Mouse (Mus musculus): ENCODE data around the gene Catsperd. TPM values are rescaled to one million over a fixed set of nuclear protein-coding genes. Genes with fewer than 3 reads are reported as not detected.

Catsperd gene
- polyA plus RNA-seq, 1 experiment: not detected

DNA sequence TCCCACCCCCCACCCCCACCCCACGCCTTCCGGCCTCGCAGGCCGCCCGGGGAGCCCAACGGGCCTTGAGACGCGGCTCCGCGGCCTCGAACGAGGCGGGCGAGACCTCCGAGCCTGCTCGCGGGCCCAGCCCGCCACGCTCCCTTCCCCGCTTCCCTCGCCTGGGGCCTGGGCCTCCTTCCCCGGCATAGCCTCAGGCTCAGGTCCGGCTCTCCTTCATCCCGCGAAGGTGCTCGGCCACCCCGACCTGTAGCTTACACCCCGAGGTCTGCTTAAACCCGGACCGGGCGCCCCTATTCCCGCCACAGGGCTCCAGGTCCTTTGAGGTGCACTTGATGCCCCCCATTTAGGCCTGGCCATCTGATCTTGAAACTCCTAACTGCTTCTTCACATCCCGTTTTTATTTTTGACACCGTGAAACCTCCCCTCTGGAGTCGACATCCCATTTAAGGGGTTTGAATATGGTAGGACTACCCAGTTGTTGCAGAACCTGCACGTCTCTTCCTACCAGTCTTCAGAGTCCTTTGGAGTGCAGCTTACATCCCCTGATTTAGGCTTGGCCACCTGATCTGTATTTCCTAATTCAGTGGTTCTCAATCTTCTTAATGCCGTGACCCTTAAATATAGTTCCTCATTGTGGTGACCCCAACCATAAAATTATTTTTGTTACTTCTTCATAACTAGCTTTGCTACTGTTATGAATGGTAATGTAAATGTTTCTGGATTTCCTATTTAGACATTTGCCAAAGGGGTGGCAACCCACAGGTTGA is 45.9 kb downstream of the Catsperd start:
- no peak for TF ChIP-seq CTCF (IDR thresholded peaks at IDR 0.05; ENCODE audit: low read depth, low read length)
- TF ChIP-seq POLR2A (IDR thresholded peaks at IDR 0.05; ENCODE audit: borderline replicate concordance, low read depth, low read length): no peak
- H3K4me1 ChIP-seq (ENCODE audit: control insufficient read depth, insufficient read depth, low read length): peaks cover 7% of the 10 kb centered on the region

DNA sequence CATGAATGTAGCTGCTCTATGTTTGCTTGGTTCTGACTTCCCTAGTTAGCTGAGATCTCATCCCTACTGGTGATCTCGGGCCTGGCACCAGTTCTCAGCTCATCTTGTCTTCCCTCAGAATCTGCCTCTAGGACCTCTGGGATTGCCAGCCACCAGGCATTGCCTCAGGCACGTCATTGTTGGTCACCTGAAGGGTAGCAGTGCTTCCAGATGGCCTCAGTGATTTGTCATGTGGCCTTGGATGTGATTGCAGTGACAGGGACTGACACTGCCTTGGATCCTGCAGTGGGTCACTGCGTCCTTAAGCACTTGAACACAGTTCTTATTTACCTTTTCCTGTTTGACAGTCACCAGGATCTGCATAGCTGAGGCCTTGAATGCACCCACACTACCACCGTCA is 53.8 kb downstream of the Catsperd start:
- peaks cover 9% of the 10 kb centered on the region for H3K4me1 ChIP-seq (ENCODE audit: control insufficient read depth, insufficient read depth, low read length)
- no peak for TF ChIP-seq CTCF (IDR thresholded peaks at IDR 0.05; ENCODE audit: low read depth, low read length)
- TF ChIP-seq POLR2A (IDR thresholded peaks at IDR 0.05; ENCODE audit: borderline replicate concordance, low read depth, low read length): no peak
- H3K27ac ChIP-seq (ENCODE audit: insufficient read depth, low read depth, low read length): no peak overlapping the region
- H3K4me3 ChIP-seq (ENCODE audit: insufficient read depth, low read length): no peak overlapping the region

More for the DNA sequence above, 45.9 kb downstream of the Catsperd start:
- H3K4me3 ChIP-seq (ENCODE audit: insufficient read depth, low read length): peak overlapping the region; percentile 95
- H3K27ac ChIP-seq (ENCODE audit: insufficient read depth, low read depth, low read length): peak overlapping the region; percentile 51

DNA sequence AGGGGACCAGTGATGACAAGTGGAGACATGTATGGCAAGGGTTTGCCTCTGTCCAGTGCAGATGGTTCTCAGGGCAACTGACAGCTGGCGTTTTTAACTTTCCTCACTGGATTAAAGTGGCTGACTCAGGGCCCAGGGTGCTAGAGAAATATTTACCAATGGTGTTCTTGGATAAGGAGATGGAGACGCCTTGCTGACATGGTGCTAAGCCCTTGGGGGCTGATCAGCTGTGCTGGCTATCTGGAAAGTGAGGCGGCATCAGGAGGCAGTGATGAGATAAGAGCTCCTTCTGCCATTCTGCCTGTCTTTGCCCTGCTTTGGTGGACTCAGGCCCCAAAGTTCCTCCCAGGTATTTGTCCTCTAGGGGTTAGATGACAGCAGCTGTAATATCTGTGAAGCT is 54.9 kb downstream of the Catsperd start:
- TF ChIP-seq CTCF (IDR thresholded peaks at IDR 0.05; ENCODE audit: low read depth, low read length) (no peak), POLR2A (IDR thresholded peaks at IDR 0.05; ENCODE audit: borderline replicate concordance, low read depth, low read length) (no peak)
- Histone ChIP-seq H3K4me1 (ENCODE audit: control insufficient read depth, insufficient read depth, low read length) (peaks cover 9% of the 10 kb centered on the region), H3K27ac (ENCODE audit: insufficient read depth, low read depth, low read length) (no peak overlapping the region), H3K4me3 (ENCODE audit: insufficient read depth, low read length) (no peak overlapping the region)

DNA sequence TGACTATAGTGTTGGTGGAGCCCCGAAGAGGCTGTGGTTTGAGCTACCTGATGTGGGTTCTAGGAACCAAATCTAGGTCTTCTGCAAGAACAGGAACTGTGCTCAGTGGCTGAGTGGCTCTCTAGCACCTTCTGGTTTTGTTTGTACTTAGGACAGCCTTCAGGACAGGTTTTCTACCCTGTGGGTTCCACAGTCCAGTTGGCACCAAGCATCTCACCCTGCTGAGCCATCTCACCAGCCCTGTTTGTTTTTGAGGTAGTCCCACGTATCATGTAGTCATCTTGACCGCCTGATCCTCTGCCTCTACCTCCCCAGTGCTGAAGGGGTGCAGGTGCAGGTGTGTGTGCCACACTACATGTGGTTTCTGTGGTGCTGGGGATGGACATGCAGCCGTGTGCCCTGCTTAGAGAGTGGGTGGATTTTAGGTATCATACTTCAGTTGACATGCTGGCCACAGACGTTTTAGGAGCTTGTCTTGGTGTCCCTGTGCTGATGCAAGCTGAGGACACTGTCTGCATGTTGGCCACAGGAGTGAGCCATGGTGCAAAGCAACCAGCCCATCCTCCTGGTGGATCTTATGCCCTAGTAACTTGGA is 55.7 kb downstream of the Catsperd start:
- TF ChIP-seq POLR2A (IDR thresholded peaks at IDR 0.05; ENCODE audit: borderline replicate concordance, low read depth, low read length) (no peak), CTCF (IDR thresholded peaks at IDR 0.05; ENCODE audit: low read depth, low read length) (no peak)
- H3K4me1 ChIP-seq (ENCODE audit: control insufficient read depth, insufficient read depth, low read length): peaks cover 9% of the 10 kb centered on the region
- H3K27ac ChIP-seq (ENCODE audit: insufficient read depth, low read depth, low read length): no peak overlapping the region
- no peak overlapping the region for H3K4me3 ChIP-seq (ENCODE audit: insufficient read depth, low read length)

DNA sequence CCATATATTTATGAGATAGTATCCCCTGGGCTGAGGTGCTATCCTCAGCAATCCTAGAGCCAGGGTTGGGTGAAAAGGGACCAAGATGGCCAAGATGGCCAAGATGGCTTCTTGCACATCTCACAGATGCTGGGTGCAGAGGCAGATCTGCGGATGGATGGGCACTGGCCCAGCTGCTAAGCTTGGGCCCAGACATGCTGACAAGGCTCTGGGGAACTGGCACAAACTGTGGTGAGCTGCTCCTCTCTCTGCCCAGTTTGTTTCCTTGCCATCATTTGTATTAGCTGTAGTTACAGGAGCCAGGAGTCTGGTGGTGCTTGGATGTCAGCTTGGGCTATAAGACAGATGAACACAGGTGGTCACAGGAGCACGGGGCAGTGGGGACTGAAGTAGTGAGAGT is 56.7 kb downstream of the Catsperd start:
- Histone ChIP-seq H3K27ac (ENCODE audit: insufficient read depth, low read depth, low read length) (no peak overlapping the region), H3K4me1 (ENCODE audit: control insufficient read depth, insufficient read depth, low read length) (peaks cover 9% of the 10 kb centered on the region), H3K4me3 (ENCODE audit: insufficient read depth, low read length) (no peak overlapping the region)
- TF ChIP-seq CTCF (IDR thresholded peaks at IDR 0.05; ENCODE audit: low read depth, low read length) (no peak), POLR2A (IDR thresholded peaks at IDR 0.05; ENCODE audit: borderline replicate concordance, low read depth, low read length) (no peak)

DNA sequence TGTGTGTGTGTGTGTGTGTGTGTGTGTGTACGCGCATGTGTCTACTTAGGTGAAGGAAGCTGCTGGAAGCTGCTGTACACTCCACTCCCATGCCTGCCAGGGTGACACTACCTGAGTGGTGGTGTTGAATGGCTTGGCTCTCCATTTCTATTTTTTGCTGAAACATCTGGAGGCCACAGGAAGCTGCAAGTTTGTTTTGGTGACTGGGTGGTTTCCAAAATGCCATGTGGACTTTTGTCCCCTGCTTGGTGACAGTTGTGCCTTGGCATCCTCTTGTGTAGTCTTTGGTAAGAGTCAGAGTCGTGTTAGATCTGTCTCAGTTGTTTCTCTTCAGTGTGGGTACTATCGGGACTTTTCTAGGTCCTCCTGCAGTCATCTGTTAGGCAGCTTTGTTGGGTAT is 58.9 kb downstream of the Catsperd start:
- H3K27ac ChIP-seq (ENCODE audit: insufficient read depth, low read depth, low read length): no peak overlapping the region
- peaks cover 2% of the 10 kb centered on the region; the same call in 1 of the 2 replicates for H3K4me1 ChIP-seq (ENCODE audit: control insufficient read depth, insufficient read depth, low read length)
- no peak for TF ChIP-seq CTCF (IDR thresholded peaks at IDR 0.05; ENCODE audit: low read depth, low read length)
- TF ChIP-seq POLR2A (IDR thresholded peaks at IDR 0.05; ENCODE audit: borderline replicate concordance, low read depth, low read length): no peak
- H3K4me3 ChIP-seq (ENCODE audit: insufficient read depth, low read length): no peak overlapping the region

DNA sequence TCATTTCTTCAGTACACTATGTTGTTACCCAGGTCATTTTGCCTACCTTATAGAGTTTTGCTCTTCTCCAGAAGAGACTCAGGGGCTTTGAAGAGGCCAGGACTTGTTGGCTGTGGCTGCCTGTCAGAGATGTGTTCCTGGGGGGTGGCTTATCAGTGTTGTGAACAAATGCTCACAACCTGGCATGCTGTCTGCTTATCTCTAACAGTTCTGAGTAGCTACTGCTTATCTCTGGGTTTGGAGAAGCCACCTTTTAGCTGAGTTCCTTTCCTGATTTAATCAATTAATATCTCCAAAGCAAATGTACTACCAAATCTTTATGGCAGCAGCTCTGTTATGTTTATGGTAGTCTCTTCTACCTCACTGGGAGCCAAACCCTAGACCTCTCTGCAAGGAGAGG is 60.1 kb downstream of the Catsperd start:
- Histone ChIP-seq H3K4me3 (ENCODE audit: insufficient read depth, low read length) (no peak overlapping the region), H3K4me1 (ENCODE audit: control insufficient read depth, insufficient read depth, low read length) (0 out of 2 replicates have a peak, but pooled peaks cover 3% of the 10 kb centered on the region), H3K27ac (ENCODE audit: insufficient read depth, low read depth, low read length) (no peak overlapping the region)
- TF ChIP-seq POLR2A (IDR thresholded peaks at IDR 0.05; ENCODE audit: borderline replicate concordance, low read depth, low read length) (no peak), CTCF (IDR thresholded peaks at IDR 0.05; ENCODE audit: low read depth, low read length) (no peak)

DNA sequence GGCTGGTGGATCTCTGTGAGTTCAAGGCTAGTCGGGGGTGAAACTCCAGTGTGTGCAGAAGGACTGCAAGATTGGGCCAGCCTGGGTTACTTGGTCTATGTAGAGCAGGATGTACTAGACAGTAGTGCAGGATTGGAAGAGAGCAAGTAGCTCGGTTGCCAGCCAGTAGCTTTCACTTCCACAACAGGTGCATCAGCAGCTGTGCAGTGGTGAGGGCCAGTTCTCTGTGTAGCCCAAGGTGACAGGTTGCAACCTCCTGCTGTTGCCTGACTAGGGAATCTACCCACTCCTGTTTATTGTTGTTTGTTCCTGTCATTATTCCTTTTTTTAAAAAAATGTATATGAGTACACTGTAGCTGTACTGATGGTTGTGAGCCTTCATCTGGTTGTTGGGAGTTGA is 60.7 kb downstream of the Catsperd start:
- Histone ChIP-seq H3K27ac (ENCODE audit: insufficient read depth, low read depth, low read length) (no peak overlapping the region), H3K4me1 (ENCODE audit: control insufficient read depth, insufficient read depth, low read length) (peaks cover 8% of the 10 kb centered on the region; the same call in 1 of the 2 replicates), H3K4me3 (ENCODE audit: insufficient read depth, low read length) (no peak overlapping the region)
- TF ChIP-seq CTCF (IDR thresholded peaks at IDR 0.05; ENCODE audit: low read depth, low read length): no peak
- no peak for TF ChIP-seq POLR2A (IDR thresholded peaks at IDR 0.05; ENCODE audit: borderline replicate concordance, low read depth, low read length)

DNA sequence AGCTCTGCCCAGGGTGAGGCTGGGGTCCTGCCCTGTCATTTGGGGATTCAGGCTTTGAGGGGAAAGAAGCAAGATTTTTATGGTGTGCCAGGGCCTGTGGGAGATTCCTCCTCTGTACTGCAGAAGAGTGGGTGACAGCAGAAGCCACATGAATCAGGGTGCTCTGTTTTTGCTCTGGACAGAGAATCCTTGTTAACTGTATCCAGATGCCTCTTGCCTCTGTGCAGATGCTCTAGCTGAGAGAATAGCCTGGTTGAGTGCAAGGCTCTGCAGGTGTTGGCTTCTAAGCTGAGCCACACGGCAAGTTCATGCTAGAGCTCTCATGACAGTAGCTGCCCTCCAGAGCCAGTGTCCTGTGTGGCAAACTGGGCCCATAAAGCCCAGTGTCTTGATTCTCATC is 65.5 kb downstream of the Catsperd start:
- TF ChIP-seq CTCF (IDR thresholded peaks at IDR 0.05; ENCODE audit: low read depth, low read length) (no peak), POLR2A (IDR thresholded peaks at IDR 0.05; ENCODE audit: borderline replicate concordance, low read depth, low read length) (no peak)
- Histone ChIP-seq H3K4me3 (ENCODE audit: insufficient read depth, low read length) (no peak overlapping the region), H3K27ac (ENCODE audit: insufficient read depth, low read depth, low read length) (no peak overlapping the region), H3K4me1 (ENCODE audit: control insufficient read depth, insufficient read depth, low read length) (peaks cover 11% of the 10 kb centered on the region)

DNA sequence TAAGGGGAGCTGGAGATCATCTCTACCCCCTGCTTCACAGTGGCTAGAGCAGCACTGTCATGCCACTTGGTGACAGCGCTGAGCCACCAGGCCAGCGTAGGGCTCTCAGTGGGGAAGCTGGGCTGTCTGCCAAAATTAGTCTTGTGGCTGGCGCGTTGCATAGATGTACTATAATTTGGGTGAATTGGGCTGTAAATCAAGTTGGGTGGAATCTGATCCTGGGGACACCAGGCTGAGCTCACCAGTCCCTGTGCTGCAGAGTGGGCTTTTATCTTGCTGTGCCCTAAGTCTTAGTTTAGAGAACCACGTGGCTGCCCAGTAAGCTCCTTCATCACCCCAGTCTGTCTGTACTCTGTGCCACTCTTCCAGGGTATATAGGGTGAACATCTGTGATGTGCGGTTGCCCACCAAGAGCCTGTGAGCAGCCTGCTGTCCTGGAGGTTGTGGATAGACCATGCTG is 65.9 kb downstream of the Catsperd start:
- H3K27ac ChIP-seq (ENCODE audit: insufficient read depth, low read depth, low read length): no peak overlapping the region
- H3K4me1 ChIP-seq (ENCODE audit: control insufficient read depth, insufficient read depth, low read length): peaks cover 11% of the 10 kb centered on the region
- no peak for TF ChIP-seq POLR2A (IDR thresholded peaks at IDR 0.05; ENCODE audit: borderline replicate concordance, low read depth, low read length)
- TF ChIP-seq CTCF (IDR thresholded peaks at IDR 0.05; ENCODE audit: low read depth, low read length): no peak

More for the DNA sequence above, 65.9 kb downstream of the Catsperd start:
- no peak overlapping the region for H3K4me3 ChIP-seq (ENCODE audit: insufficient read depth, low read length)
